Mouse (Mus musculus) megakaryocyte-erythroid progenitor cell, adult 5-6 weeks (primary cell): Measurements from ENCODE around the gene Nelfa. TPM values are rescaled to one million over a fixed set of nuclear protein-coding genes. Genes with fewer than 3 reads are reported as not detected.
A peak's percentile ranks its signal among the peaks of the same experiment; 100 is the strongest.
"Not testable (repeated sequence)": the region's sequence is repeated elsewhere in the genome, so short reads cannot be mapped to it uniquely, and the experiment has no call there.

Source experiments
- ATAC-seq: replicated peaks from 2 replicates; pipeline ENCODE4 v1.8.0; 2016; ENCODE audit warnings: mild to moderate bottlenecking, inconsistent platforms; ENCODE audit not compliant: severe bottlenecking, poor library complexity, low FRiP score, low TSS enrichment
- total RNA-seq, 2 experiments: library from RNA; stranded (forward) in 1 of 2; stranded (reverse) in 1 of 2; fragments of 200-1000, 215-1000 nt in 1 of 2; fragments of >200 nt in 1 of 2; fragmentation: Nextera tagmentation in 1 of 2; gene quantifications; 2 replicates each; pipeline ENCODE4 v1.2.3; 2014 to 2017

Nelfa gene
- total RNA-seq, 2 experiments from 2014 or later, result 35.0 to 54.2 TPM

DNA sequence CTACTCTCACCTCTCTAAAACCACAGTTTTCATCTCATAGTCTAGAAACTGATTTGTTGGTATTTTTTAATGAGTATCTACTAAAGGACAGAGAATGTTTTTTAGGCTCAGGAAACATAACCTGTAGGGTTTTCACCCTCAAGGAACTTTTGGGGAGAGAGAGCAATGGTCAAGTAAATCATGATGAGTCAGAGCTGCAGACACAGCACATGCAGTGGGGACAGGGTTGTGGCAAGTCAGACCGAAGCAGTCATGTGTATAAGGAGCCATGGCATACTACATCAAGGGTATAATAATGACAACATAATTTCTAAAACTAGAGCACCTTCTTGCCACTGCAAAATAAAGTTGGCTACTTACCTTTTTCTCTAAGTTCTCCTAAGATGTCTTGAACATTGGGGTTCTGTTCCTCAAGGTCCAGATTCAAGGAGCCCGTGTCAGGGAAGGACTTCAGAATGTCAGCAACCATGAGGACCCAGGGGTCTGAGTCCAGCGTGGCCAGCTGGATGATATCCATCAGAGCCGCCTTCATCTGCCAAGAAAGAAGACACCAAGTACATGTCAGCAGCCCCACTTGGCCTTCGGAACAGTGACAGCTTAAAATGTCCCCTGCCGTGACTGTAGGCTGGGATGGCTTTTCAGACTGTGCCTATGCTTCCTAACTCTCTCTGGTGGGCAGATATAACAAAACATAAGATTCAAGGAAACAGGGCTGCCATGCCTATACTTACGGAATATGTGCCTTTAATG lies 14.6 kb downstream of the Nelfa start:
- no peak for ATAC-seq

GRCm38 (mm10) chr5:33920924-33921323 lies 15.3 kb downstream of the Nelfa start:
- ATAC-seq, result 0 out of 2 replicates have a peak, but pooled peaks have one; percentile 37

- ATAC-seq, result no peak
Observed at GRCm38 (mm10) chr5:33920037-33920436, 16.2 kb downstream of the Nelfa start.

GRCm38 (mm10) chr5:33919466-33919865 lies 16.7 kb downstream of the Nelfa start:
- ATAC-seq, result no peak

DNA sequence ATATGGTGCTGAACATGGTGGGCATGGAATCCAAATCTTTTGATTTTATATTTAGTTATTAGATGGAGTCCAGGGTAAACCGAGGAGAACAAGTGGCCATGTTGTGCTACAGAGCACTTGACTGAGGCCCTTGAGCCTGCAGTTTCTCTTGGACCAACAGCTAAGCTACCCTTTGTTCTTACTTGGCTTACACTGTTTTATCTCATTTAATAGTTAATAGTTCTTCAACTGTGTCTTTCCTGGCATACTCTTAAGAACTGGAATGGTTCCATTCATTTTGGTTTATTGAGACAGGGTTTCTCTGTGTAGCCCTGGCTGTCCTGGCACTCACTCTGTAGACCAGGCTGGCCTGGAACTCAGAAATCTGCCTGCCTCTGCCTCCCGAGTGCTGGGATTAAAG lies 19.6 kb downstream of the Nelfa start:
- ATAC-seq, result not testable (repeated sequence)

- not testable (repeated sequence) for ATAC-seq
Observed at GRCm38 (mm10) chr5:33915031-33915430, 21.2 kb downstream of the Nelfa start.

GRCm38 (mm10) chr5:33903176-33903575 lies 33.0 kb downstream of the Nelfa start:
- ATAC-seq, result no peak

DNA sequence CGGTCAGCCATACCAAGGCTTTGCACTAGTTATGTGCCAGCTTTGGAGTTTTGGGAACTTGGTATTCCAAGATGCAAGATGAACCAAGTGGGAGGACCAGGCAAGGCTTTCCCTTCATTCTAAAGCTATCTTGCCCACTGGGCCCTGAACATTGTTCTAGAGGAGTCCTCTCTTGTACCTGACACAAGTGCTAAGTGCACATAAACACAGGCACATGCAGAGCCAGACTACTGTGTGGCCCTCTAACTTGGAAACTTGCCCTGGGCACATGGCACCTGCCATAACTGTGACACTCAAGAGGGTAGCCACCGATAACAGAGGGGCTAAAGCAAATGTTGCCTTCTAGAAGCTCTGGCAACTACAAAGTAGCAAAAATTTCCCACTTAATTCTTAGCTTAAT lies 33.5 kb downstream of the Nelfa start:
- ATAC-seq, result no peak

DNA sequence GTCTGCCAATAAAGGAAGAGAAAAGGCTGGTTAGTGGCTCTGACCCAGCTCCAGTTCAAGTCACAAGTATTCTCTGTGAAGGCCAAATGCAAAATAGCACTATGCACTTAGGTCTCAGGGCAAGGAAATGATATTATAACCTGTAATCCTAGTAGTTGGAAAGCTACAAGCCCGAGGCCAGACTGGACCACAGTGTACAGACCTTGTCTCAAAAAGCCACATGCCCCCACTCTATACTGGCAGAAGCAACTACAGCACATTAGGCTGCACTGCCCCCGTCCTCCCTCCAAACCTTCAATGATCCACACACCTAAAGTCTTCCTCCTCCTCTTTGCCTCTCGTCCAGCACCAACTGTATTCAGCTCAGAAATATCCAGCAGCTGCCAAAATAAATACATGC lies 34.9 kb downstream of the Nelfa start:
- no peak for ATAC-seq

GRCm38 (mm10) chr5:33900701-33901263 lies 35.4 kb downstream of the Nelfa start:
- ATAC-seq, result no peak

- ATAC-seq, result no peak
Observed at GRCm38 (mm10) chr5:33900101-33900500, 36.1 kb downstream of the Nelfa start.

DNA sequence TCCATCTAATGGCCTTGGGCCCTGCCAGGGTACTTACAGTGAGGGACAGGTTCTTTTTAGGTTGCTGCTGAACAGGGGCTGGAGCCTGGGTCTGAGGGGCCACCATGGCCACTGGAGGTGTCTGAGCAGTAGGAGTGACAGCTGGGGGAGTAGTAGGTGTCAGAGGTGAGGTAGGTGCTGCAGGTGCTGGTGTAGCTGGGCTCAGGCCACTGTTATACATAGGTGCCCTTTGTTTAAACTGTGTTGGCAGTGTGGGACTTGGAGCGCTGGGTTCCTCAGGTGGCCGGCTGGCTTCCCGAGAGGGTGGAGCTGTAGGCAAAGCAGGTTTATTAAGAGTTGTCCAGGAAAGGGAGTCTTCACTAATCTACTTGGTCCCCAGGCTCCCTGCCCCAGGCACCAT lies 37.0 kb downstream of the Nelfa start:
- no peak for ATAC-seq

DNA sequence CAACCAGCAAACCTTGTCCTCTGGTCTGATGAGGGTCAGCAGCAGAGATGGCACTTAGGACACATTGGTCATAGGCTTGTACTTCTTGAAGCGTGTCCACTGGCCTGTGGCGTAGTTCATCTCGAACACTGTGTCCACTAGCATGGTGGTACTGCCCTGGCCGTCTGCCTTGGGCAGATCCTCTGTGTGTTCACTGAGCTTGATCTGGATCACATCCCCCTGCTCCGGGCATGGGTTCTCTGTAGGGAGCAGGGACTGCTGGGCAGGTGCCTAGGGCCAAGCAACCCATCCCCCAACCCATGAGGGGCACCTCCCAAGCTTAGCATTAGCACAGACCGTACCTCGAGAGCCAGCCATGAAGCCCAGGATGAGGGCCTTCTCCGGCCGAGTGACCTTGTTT lies 37.5 kb downstream of the Nelfa start:
- no peak for ATAC-seq

- ATAC-seq, result no peak
Observed at GRCm38 (mm10) chr5:33897158-33897557, 39.1 kb downstream of the Nelfa start.

- no peak for ATAC-seq
Observed at GRCm38 (mm10) chr5:33895116-33895515, 41.1 kb downstream of the Nelfa start.

DNA sequence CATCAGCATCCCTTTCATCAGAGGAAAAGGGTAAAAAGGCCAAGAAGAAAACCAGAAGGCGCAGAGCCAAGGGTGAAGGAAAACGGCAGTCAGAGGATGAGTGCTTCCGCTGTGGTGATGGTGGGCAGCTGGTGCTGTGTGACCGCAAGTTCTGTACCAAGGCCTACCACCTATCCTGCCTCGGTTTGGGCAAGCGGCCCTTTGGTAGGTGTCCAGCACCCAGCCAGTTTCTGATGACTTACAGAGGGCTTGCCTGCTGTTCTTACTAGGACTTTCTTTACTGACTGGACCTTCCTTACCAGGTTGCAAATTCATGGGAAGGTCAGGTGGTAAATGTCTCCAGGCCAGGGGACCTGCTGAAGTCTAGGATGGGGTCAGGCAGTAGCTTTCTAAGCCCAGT lies 42.8 kb downstream of the Nelfa start:
- no peak for ATAC-seq

DNA sequence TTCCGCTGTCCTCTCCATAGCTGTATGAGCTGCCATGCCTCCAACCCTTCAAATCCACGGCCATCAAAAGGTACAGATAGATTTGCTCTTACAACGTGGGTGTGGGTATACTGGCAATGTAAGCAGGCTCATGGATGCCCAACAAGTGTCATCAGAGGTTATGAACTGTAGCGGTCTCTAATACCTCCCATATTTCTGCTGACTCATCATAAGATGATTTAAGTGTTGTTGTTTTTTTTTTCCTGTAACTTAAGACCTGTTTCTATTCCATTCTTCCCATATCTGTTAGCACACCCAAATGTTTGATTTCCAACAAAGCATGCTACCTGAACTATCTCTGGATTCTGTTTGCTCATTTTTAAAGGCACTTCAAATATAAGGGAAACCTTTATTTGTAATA lies 55.1 kb downstream of the Nelfa start:
- no peak for ATAC-seq

DNA sequence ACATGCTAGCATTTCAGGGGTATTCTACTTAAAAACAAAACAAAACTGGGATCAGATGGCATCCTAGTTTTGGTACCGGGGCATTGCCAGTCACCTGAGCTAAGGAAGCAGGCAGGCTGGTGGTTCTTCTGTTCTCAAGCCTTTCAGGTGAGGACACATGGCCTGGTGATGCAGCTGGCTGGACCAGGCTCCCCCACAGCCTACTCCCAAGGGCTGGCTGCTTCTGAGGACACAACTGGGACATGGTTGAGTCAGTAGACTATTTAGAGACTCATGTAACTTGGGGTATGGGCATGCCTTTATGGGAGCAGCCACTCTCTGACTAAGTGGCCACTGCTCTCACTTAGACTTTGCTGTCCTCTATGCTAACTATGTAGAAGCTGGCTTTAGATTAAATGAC lies 60.7 kb downstream of the Nelfa start:
- ATAC-seq, result no peak

DNA sequence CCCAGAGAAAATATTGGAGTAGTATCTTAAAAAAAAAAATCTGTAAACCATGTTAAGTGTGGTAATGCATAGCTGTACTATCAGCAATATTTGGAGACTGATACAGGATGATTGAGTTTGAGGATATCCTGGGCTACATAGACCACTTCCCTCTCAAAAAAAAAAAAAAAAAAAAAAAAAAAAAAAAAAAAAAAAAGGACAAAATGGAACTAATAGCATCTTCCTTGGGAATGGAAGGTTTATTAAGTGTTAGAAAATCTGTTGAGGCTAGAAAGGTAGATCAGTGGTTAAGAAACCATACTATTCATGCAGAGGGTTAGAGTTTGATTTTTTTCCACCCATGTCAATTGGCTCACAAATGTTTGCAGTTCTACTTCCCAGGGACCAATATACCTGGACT lies 78.5 kb downstream of the Nelfa start:
- ATAC-seq, result no peak

DNA sequence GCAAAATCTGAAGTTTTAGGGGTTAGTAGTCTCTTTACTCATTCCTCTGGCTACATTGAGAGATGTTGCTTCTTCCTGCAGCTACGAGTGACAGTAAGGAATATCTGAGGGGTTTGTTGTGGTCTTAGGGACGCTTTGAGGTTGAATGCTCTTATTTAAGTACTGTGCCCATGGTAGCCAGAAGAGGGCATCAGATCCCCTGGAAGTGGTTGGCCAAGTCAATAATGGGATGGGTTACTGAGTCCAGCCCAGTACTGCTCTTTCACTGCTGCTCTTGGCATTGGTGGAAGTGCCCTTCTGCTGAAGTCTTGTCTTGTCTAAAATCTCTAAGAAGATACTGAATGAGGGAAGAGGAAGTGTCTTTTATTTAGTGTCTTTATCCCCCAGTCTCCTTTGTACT lies 82.2 kb downstream of the Nelfa start:
- no peak for ATAC-seq

DNA sequence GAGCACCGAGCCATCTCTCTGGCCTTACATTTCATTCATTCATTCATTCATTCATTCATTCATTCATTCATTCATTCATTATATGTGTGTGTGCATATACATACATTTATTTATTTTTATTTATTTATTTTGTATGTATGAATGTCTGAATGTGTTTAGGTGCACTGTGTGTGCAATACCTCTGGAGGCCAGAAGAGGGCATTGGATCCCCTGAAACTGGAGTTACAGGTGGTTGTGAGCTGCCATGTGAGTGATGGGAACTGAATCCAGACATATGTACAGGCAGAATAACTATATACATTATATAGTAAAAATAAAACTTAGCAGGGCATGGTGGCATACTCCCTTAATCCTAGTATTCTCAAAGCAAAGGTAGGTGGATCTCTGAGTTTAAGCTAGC lies 83.1 kb downstream of the Nelfa start:
- ATAC-seq, result no peak
